Mouse (Mus musculus) natural killer cell, adult 2 months (primary cell): ENCODE results near the gene Hist2h3c1.

Source experiments
- DNase-seq, 2 experiments: peaks; one replicate each; pipeline ENCODE4 v3.0.0; 2022; ENCODE audit warnings: low spot score in 2 of 2

Hist2h3c1 gene

DNA sequence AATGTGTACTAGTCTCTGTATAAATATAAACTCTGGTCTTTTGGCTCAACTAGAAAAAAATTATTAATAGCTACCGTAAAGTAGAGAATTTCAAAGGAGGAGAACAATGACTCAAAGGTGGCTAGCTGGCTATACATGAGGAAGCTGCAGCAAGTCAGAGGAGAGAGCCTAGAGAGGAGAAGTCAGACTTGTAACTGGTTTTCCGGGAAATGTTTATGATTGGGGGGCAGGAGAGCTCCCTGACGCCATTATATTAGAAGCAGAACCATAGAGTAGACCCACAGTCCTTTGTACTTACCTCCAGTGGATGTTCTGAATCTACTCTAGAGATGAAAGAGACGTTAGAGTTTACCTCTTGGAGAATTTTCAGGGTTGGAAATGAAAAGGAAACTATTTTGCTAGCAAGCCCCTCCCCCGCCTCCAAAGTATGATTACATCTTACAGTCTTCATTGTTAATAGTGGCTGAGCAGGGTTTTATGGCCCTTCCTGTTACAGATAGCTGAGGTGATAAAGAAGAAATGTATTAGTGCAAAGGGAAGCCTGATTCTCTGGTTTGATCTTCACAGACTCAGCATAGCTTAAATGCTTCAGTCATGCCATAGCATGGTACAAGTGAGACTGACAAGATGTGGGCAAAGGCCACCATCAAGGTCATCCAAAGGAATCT is 9.6 kb downstream of the Hist2h3c1 start:
- DNase-seq: no peak

DNA sequence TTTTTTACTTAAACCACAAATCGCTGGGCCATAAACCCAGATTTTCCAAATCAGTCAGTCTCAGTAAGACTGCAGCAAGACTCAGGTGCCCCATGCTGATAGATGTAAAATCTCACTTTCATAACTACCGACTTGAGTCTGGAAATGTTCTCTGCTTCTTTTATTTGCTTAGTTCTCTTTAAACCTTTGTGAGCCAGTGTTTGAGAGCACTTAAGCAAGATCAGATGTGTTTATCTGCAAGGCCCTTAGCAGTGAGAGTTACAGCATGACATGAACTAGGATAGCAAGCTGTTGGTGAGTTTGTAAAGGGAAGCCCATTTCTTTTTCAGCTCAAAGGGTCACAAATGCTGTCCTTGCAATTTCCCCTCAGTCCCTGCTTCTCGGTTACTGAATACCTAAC is 10.7 kb downstream of the Hist2h3c1 start:
- DNase-seq: no peak

DNA sequence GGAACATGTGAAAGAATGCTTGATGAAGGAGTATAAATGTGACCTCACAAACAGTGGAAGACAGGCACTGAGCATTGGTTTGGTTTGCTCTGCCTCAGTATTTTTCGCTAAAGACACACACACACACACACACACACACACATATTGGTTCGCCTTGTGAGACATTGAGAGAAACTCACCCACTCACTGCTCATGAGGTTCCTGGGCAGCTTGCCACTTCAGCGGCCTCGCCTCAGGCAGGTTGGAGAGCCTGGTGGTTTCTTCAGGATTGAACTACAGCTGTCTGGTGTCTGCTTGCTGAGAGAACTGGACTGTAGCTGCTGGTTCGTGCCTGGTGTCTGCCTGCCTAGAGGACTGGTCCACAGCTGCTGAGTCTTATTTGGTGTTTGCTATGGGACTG is 13.7 kb downstream of the Hist2h3c1 start:
- no peak for DNase-seq

DNA sequence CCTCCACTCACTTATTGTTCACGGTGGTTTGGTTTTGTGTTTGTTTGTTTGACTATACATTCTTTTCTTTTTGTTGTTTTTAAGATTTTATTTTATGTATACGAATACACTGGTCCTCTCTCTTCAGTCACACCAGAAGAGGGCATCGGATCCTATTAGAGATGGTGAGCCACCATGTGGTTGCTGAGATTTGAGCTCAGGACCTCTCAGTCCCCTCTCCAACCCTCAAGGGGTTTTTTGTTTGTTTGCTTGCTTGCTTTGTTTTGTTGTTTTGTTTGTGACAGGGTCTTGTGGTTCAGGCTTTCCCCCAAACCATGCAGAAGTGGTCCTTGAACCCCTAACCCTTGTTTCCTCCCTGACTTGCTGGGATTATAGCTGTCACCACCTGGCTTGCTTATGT is 15.1 kb downstream of the Hist2h3c1 start:
- DNase-seq: no peak

DNA sequence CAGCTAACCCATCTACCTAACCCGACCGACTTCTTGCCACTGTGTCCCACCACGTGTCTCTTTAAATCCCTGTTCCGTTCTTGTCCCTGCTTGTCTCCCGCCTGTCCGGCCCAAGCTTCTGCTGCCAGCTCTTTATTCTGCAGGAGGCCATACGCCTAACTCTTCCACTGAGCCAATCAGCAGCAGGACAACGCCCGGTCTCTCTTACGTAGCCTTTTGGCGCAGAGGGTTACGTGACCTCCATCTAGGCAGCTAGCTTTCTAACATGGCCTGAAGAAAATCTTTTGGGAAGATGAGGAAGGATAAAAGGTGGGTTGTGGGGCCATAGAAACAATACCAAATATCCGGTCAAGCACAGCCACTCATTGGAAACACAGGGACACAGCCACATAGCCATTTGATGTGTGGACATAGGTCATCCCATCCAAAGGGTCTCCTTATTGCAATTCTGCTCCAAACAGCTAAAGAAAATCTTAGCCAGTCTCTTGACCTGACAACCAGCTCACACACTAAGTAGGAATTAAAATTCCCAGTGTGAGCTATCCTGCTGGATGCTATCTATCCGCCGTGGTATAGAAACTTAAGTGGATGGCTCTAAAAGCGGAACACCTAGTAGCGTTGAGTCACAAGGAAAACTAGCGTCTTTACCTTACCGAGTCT is 15.9 kb downstream of the Hist2h3c1 start:
- DNase-seq: peak; percentile 73 to 75

DNA sequence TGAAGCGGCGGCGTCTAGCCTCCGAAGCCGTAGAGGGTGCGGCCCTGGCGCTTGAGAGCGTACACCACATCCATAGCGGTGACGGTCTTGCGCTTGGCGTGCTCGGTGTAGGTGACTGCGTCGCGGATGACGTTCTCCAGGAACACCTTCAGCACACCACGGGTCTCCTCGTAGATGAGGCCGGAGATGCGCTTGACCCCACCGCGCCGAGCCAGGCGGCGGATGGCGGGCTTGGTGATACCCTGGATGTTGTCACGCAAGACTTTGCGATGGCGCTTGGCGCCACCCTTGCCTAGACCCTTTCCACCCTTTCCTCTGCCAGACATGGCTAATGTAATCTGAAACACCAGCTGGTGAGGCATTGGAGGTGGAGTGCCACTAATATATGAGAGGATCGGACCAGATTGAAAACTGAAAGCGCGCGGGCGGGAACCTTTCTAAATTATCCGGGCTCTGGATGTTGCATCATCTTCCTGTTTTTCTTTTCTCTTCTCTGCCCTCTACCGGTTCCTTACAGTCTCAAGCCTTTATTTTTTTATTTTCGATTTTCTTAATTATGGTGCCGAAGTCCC is 16.6 kb downstream of the Hist2h3c1 start, which contains the start of gene Hist2h4:
TSS of gene Hist2h4 (minus strand) at position 333 of the 572 bp plus-strand sequence.
- DNase-seq: peak; percentile 96 to 97

DNA sequence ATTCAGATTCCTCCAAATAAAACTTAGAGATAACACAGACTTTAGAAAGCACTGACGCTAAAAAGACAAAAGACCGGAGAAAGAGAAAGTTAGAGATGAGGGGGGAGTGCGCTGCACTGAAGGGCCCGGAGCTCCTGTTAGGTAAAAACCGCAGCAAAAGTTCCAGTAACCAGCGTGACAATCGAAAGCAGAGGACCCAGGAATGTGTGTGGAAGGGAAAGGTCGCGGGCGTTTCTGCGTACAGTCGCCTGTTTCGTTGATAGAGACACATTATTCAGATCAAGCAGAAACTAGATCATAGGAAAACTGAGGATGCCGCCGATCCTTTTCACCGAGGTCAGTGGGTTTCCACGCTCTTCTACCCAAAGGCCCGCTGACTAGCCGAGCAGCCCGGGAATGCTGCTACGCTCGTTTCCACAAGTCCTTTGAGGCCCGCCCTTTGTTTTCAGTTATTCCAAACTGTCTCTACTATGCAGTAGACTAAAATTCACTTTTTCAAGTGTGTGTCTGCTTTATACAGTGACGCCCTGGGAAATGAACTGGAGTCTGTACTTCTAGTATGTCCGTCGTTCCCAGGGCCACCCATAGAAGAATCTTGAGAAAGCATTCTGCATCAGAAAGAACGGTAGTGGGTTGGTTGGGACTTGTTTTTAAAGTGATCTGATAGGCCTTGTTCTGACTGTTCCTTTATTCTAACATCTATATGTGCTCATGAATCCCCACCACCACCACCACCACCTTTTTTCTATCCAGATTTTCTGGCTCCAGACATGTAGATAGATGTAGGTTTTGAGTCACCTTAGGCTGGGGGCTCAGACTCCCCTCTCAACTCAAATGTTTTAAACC is 17.3 kb downstream of the Hist2h3c1 start:
- no peak for DNase-seq

DNA sequence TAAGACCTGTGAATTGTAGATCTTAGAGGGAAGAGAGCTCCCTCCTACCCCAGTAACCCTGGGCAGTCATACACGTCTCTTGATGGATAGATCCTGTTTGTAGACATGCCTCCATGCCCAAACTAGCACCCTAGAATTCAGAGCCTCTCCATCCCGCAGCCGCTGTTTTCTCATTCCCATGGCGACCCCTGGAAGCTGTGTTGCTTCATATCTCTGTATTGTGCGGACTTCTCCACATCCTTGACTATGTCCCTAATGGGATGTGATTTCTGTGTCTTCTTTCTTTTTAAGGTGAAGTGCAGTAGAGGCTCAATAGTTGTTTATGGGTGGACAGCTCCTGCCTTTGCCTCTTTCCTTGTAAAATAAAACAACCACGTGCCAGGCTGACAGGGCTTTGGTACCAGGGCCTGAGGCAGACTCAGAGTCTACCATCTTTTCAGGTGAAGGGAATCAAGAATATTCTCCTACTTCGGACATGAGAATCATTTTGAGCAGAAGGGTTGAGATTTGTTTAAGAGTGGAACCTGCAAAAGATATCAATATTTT is 18.0 kb downstream of the Hist2h3c1 start:
- no peak for DNase-seq

DNA sequence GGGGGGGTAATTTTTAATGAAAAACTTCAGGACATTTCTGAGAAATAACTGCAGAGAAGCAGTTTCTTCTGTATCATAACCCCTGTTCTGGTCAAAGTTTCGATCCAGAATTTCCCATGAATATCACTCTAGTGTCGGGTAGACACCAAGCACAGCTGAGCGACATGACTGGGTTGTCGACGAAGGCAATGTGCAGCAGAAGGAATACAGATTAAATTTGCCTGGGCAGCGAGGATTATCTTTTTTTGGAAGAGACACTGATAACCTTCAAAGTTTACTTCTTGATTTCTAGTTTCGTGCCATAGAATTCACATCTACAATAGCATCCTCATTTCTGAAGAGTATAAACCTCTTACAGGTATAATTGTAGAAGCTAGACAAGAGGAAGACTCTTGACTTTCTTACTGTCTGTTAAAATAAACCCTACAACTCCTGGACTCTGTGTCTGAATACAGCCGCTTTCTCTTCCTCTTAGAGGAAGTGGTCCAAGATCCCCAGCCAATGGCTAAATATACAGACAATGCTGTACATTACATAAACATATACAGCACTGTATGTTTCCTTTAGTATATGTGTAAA is 19.7 kb downstream of the Hist2h3c1 start:
- no peak for DNase-seq

DNA sequence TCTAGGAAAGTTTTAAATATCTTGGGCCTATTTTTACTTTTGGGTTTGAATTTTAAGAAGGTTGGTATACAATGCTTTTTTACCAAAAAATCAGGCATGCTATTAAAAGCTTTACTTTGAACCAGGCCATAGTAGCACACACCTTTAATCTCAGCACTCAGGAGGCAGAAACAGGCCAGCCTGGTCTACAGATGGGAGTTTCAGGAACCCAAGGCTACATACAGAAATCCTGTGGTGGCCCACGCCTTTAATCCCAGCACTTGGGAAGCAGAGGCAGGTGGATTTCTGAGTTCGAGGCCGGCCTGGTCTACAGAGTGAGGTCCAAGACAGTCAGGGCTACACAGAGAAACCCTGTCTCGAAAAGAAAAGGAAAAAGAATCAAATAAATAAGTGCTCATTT is 21.1 kb downstream of the Hist2h3c1 start:
- no peak for DNase-seq

DNA sequence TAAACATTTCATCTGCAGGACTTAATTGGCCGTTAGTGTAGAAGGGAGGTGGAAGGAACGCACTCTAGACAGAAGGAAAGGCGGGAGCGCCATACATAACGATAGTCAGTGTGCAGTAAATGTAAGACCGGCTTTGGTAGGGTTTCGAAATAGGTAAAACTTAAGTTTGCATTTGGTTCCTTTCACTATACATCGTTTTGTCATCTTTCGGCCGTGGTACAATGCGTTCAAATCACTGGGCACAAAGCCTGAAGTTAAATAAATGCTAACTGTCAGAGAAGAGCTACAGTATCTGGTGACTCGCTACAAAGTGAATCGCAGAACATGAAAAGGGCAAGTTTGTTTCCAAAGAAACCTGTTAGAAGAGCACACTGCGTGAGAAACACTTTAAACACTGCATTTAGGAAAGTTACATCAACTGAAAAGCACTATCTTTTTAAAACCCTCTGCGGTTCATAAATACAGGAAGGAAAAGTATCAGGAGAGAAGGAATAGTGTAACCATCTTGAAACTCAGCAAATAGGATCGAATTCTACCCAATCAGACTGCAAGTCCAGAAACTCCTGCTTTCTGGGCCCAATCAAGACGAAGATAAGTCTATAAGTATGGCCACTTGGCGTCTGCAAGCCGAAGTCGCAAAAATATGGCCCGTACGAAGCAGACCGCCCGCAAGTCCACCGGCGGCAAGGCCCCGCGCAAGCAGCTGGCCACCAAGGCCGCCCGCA is 21.7 kb downstream of the Hist2h3c1 start, which contains the start of gene Hist2h3b:
TSS of gene Hist2h3b (plus strand) at position 604 of the 725 bp plus-strand sequence.
- peak; percentile 77 to 79 for DNase-seq

DNA sequence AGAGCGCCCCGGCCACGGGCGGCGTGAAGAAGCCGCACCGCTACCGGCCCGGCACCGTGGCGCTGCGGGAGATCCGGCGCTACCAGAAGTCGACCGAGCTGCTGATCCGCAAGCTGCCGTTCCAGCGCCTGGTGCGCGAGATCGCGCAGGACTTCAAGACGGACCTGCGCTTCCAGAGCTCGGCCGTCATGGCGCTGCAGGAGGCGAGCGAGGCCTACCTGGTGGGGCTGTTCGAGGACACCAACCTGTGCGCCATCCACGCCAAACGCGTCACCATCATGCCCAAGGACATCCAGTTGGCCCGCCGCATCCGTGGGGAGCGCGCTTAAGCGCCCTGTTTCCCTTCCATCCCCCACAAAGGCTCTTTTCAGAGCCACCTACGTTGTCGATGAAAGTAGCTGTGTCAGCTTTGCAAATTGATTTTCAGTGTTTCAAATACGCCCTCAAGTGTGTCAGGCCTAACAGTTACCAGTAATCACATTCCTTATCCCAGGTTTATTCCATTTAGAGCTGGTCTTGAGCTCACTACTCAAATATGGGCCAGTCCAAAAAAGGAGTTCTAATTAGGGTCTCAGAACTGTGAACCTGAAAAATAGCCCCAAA is 22.4 kb downstream of the Hist2h3c1 start:
- DNase-seq: peak in 1 of 2 experiments; percentile 32

DNA sequence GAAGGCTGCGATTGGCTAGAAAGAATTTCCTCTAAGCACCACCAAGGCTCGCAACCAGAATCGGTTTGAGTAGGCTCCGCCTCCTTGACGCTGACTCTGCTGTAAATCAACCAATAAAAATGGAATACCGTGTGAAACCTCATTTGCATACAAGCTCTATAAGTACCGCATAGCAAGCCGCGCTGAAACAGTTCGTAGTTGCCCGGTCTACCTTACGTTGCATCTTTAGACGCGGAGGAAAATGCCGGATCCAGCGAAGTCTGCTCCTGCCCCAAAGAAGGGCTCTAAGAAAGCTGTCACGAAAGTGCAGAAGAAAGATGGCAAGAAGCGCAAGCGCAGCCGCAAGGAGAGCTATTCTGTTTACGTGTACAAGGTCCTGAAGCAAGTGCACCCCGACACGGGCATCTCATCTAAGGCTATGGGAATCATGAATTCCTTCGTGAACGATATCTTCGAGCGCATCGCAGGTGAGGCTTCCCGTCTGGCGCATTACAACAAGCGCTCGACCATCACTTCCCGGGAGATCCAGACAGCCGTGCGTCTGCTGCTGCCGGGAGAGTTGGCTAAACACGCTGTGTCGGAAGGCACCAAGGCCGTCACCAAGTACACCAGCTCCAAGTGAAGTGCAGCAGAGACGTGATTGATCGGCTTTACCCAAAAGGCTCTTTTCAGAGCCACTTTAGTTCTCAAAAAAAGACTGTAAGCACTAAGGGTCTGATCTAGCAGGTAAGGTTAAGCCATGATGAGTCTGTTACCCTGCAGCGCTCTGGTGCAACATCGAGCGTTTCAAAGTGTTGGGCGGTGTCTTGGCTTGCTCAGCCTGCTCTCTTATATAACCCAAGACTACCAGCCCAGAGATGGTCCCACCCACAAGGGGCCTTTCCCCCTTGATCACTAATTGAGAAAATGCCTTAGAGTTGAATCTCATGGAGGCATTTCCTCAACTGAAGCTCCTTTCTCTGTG is 23.3 kb downstream of the Hist2h3c1 start, which contains the start of gene Hist2h2bb:
TSS of gene Hist2h2bb (plus strand) at position 242 of the 964 bp plus-strand sequence.
- peak; percentile 89 to 92 for DNase-seq

DNA sequence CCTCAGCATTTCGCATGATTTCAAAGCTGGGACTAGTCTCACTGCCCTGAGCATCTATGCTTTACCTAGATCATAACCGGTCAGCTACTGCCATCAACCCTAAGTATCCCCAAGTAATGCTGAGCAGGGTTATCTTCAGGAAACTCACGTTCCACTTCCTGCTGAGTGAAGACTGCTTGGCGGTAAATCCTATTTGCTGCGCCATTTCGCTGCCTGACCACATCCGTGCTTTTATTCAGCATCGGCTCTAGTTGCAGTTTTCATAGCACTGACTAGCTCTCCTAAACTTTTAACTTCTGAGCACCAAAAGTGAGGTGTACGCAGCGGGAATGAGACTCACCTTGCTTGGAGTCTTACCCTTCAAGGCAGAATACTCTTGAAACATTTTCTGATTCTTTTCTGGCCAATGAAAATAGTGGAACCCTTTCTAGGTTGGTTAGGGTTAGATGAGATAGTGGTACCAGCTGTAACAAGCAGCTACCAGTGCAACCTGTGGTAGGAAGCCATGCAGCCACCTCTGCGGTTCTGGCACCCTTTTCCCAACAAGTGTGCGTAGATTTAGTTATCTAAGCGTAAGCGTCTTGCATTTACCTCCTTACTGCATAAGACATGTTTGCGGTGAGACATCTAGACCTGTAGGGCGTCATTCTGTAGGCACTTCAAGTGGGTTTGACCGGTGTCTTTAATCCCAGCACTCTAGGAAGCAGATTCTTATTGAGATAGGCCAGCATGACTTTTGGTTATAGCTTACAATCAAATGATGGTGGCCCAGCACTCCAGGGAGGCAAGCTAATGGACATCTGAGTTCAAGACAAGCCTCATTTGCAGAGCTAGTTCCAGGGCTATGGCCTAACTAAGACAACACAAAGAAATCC is 27.3 kb downstream of the Hist2h3c1 start:
- peak; percentile 49 to 59 for DNase-seq

DNA sequence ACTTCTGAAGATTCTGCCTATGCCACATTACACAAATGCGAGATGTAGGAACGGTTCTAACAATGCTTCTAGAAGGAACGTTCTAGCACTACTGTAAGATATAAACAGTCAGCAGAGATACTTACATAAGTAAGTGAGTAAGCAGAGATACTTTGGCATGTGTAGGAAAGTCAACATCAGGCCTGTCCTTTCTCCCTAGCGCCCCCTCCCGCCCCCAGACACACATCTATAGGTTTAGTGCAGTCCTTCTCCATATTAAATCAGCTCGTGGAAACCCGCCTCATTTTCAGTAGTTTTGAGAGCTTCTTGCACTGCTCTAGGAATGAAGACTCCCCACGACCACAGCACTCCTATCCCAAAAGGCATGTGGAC is 30.9 kb downstream of the Hist2h3c1 start:
- DNase-seq: peak; percentile 30 to 71

DNA sequence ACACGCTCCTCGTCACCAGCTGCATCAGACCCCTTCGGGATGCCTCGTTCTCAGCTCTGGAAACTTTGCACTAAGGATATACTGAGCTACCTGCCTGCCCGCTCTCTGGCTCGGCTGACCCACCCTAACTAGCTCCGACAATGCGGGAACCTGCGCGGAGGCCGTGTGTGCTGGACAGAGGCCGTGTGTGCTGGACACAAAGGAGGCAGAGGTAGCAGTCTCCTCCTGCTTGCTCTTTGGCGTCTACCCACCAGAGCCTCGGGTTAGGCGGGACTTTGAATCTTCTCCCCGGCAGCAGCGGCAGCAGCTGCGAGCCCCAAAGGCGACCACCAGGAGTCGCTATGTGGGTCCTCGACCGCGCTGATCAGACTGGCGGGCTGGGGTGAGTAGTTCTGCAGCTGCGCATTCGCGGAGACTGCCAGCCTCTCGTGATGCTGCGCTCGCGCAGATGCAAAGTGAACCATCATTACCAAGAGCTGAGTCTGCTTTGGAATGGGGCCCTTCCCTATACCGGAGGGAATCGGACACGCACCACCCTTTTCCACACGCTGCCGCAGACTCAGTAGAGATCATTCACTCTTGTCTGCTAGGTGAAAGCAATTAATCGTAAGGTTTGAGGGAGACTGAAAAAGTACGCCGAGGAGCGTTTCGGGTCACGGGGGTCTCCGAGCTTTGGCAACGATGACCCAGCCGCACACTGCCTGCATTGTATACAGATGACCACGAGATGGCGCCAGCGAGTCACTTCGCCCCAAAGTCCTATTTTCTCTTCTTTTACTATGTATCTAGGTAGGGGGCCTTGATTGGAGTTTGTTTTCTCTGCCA is 31.5 kb downstream of the Hist2h3c1 start:
- peak; percentile 89 to 95 for DNase-seq

DNA sequence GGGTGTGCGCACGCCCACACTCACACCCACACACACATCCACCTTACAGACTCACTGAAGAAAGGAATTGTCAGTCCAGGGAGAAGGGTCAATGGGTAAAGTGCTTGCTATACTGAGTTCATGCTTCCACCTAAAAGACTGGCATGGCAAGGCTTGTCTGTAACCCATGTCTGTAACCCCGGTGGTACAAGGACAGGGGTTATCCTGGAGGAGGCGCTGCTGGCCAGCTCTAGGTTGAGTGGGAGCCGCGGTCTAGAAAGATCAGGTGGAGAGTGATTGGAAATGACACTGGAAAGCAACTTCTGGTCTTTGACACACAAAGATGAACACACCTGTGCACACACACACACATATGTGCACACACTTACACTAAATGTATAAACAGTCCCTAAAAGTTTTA is 34.2 kb downstream of the Hist2h3c1 start:
- DNase-seq: no peak
